Comparison of ENCODE assay signal across 8 mouse cellular contexts in the genomic region with DNA sequence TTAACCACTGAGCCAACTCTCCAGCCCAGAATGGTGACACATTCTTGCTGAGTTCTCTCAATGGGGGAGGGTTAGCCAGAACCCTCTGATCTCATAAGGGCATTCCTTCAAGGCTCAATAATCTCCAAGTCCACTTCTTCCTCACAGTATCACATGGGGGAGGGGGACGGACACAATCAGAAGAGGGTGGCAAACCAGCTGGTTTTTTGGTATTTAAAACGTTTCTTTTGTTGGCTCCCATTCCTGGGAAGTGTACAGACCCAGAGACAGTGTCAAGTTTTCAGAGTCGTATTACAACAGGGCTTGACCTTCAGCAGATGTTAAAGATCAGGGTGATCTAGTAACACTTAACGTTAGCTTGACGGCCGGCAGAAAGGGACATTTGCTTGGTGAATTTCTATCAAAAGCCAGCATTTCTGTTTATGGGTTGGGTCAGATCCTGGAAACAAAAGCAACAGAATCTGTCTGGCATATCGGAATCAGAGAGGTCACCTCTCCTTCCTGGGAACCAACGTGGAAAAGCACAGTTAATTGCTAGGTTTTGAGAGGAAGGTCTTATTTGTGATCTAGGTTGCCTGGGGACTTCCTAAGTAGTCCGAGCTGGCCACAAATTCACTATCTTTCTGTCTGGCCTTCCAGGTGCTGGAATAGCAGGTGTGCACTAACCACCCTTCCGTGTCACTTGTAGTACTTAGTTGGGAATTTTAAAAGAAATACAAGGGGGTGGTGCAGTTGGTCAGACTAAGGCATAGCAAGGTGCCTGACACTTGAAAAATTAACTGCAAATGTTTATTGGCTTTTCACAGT. TPM values are rescaled to one million over a fixed set of nuclear protein-coding genes. Genes with fewer than 3 reads are reported as not detected.
A peak's percentile ranks its signal among the peaks of the same experiment; 100 is the strongest.
DNase-seq lines count a peak whose midpoint lies in the region; ATAC-seq and TF ChIP-seq lines count a peak whose summit lies in the region.

No protein-coding gene starts in this region.

- no peaks in the 10 kb centered on the region for H3K9me3 ChIP-seq in heart, embryonic 11.5 days (replicated peaks; ENCODE audit: control insufficient read depth, low read length)
- H3K9me3 ChIP-seq in hindbrain, embryonic 14.5 days (ENCODE audit: control insufficient read depth, low read length): no peaks in the 10 kb centered on the region
- no peaks in the 10 kb centered on the region for H3K9me3 ChIP-seq in liver, postnatal 0 days (ENCODE audit: low read length)

- intact Hi-C loops in heart, postnatal 25 days (cut with DNase I): no loop called here

- TF ChIP-seq CTCF in bone marrow, adult 2 months (IDR thresholded peaks at IDR 0.05; ENCODE audit: control insufficient read depth, insufficient read depth, low read length): no peak
- no peak for TF ChIP-seq CTCF in liver, postnatal 0 days (IDR thresholded peaks at IDR 0.05; ENCODE audit: low read depth)

- peak overlapping the region; percentile 93 for H3K9ac ChIP-seq in heart, embryonic 11.5 days (ENCODE audit: low read depth, low read length)
- no peak overlapping the region for H3K9ac ChIP-seq in hindbrain, embryonic 14.5 days
- peak overlapping the region; percentile 70 for H3K9ac ChIP-seq in liver, postnatal 0 days (replicated peaks)

- ATAC-seq in heart, embryonic 11.5 days (replicated peaks; ENCODE audit: insufficient number of reproducible peaks, low FRiP score, low TSS enrichment): no peak
- no peak for ATAC-seq in hindbrain, embryonic 14.5 days (ENCODE audit: low FRiP score)
- ATAC-seq in liver, postnatal 0 days: no peak

- H3K4me1 ChIP-seq in heart, embryonic 11.5 days (ENCODE audit: control insufficient read depth, insufficient read depth, low read length): peaks cover 22% of the 10 kb centered on the region
- H3K4me1 ChIP-seq in bone marrow, adult 2 months (ENCODE audit: control insufficient read depth, insufficient read depth, low read length): peaks cover 3% of the 10 kb centered on the region; the same call in 1 of the 2 replicates
- H3K4me1 ChIP-seq in hindbrain, embryonic 14.5 days (replicated peaks; ENCODE audit: control insufficient read depth, insufficient read depth, low read length): peaks cover 25% of the 10 kb centered on the region
- peaks cover 35% of the 10 kb centered on the region for H3K4me1 ChIP-seq in liver, postnatal 0 days (ENCODE audit: insufficient read depth)

- no peak for TF ChIP-seq EP300 in liver, postnatal 0 days (IDR thresholded peaks at IDR 0.05; ENCODE audit: low read depth)

- no peak for DNase-seq in heart, postnatal 25 days (ENCODE audit: low spot score)
- no peak for DNase-seq in hindbrain, embryonic 14.5 days (ENCODE audit: low spot score)
- no peak for DNase-seq in liver, postnatal 0 days
- DNase-seq in cerebellum, adult 8-10 months: no peak
- no peak for DNase-seq in cerebellum, adult 18-20 months
- no peak for DNase-seq in left cerebral cortex, adult 8-10 months (ENCODE audit: low spot score in 2 of 2)

- peak overlapping the region; percentile 94 for H3K27ac ChIP-seq in heart, embryonic 11.5 days (ENCODE audit: low read depth, low read length)
- no peak overlapping the region; the same call in 1 of the 2 replicates for H3K27ac ChIP-seq in bone marrow, adult 2 months (ENCODE audit: control insufficient read depth, insufficient read depth, low read depth, low read length, poor library complexity)
- H3K27ac ChIP-seq in hindbrain, embryonic 14.5 days: no peak overlapping the region
- peak overlapping the region; percentile 97 for H3K27ac ChIP-seq in liver, postnatal 0 days (ENCODE audit: low read depth)

- H3K4me3 ChIP-seq in heart, embryonic 11.5 days (ENCODE audit: low read depth, low read length): peak overlapping the region; percentile 96
- H3K4me3 ChIP-seq in bone marrow, adult 2 months (replicated peaks; ENCODE audit: control insufficient read depth, low read depth, low read length): peak overlapping the region; percentile 48
- peak overlapping the region; percentile 78 for H3K4me3 ChIP-seq in hindbrain, embryonic 14.5 days (replicated peaks; ENCODE audit: low read length)
- peak overlapping the region; percentile 98 for H3K4me3 ChIP-seq in liver, postnatal 0 days (ENCODE audit: low read depth, low read length)

- no peaks in the 10 kb centered on the region for H3K27me3 ChIP-seq in heart, embryonic 11.5 days (ENCODE audit: control insufficient read depth, insufficient read depth, low read length)
- no peaks in the 10 kb centered on the region for H3K27me3 ChIP-seq in hindbrain, embryonic 14.5 days (ENCODE audit: control insufficient read depth, insufficient read depth, low read length)
- no peaks in the 10 kb centered on the region for H3K27me3 ChIP-seq in liver, postnatal 0 days (ENCODE audit: insufficient read depth, low read length)

- peak overlapping the region; percentile 71 for H3K4me2 ChIP-seq in heart, embryonic 11.5 days
- peak overlapping the region; percentile 55 for H3K4me2 ChIP-seq in hindbrain, embryonic 14.5 days (replicated peaks)
- H3K4me2 ChIP-seq in liver, postnatal 0 days (ENCODE audit: low read depth, low read length): peak overlapping the region; percentile 69

- no peak for TF ChIP-seq POLR2A in bone marrow, adult 2 months (IDR thresholded peaks at IDR 0.05; ENCODE audit: borderline replicate concordance, control insufficient read depth, low read depth, low read length)

- 26% methylated on average over 10 of the region's 10 CpGs for WGBS in heart, embryonic 11.5 days (ENCODE audit: insufficient replicate concordance)
- WGBS in bone marrow, adult 2 months: 60% methylated on average over 10 of the region's 10 CpGs
- WGBS in hindbrain, embryonic 14.5 days: 54% methylated on average over 10 of the region's 10 CpGs
- WGBS in liver, postnatal 0 days (ENCODE audit: insufficient replicate concordance): 46% methylated on average over 10 of the region's 10 CpGs

- H3K36me3 ChIP-seq in heart, embryonic 11.5 days (ENCODE audit: control insufficient read depth, insufficient read depth, low read length): no peaks in the 10 kb centered on the region
- no peaks in the 10 kb centered on the region for H3K36me3 ChIP-seq in hindbrain, embryonic 14.5 days (replicated peaks; ENCODE audit: control insufficient read depth, insufficient read depth)
- H3K36me3 ChIP-seq in liver, postnatal 0 days (replicated peaks; ENCODE audit: insufficient read depth, low read length): no peaks in the 10 kb centered on the region

RNA-seq across cellular contexts. Expression of a gene that starts 1.1 kb away (rescaled TPM):
- 15.5 and 16.6 TPM in 2 replicates for polyA plus RNA-seq in heart, embryonic 11.5 days (2014; fragmentation: Nextera tagmentation; extraction: Ambion mirVana)
- 10 to 100 TPM in 1 of 2 experiments, 1 to 10 TPM in 1; 9.6 to 11.3 TPM for total RNA-seq in heart, postnatal 25 days (2021)
- polyA plus RNA-seq in bone marrow, adult 2 months (2011; ENCODE audit: insufficient read depth, insufficient read length, low replicate concordance, missing spikeins): 6.5 and 12.1 TPM in 2 replicates
- polyA plus RNA-seq in hindbrain, embryonic 14.5 days (2014; fragmentation: Nextera tagmentation; extraction: Ambion mirVana): 7.9 and 11.7 TPM in 2 replicates
- polyA plus RNA-seq in liver, postnatal 0 days (2015; fragmentation: Nextera tagmentation; extraction: Ambion mirVana): 3.9 and 4.0 TPM in 2 replicates
- 10 to 100 TPM; 42.9 to 47.1 (median 44.7) TPM for total RNA-seq in left cerebral cortex, adult 8-10 months (2022)

Comparison
In these comparisons a context has a peak if more than half of its experiments do, and no peak if none do; other contexts are left out.
1. H3K27ac ChIP-seq: peak in heart, embryonic 11.5 days (single experiment) and liver, postnatal 0 days (single experiment); none in bone marrow, adult 2 months (single experiment) and hindbrain, embryonic 14.5 days (single experiment).
2. H3K4me3 ChIP-seq: peak in every context shown above with its lines; median percentile 98 in liver, postnatal 0 days; 96 in heart, embryonic 11.5 days; 78 in hindbrain, embryonic 14.5 days; 48 in bone marrow, adult 2 months.
3. Peak in every context shown above with its lines, with median percentiles within 50 percentile points of each other: H3K4me2 ChIP-seq.